In the genomic region with DNA sequence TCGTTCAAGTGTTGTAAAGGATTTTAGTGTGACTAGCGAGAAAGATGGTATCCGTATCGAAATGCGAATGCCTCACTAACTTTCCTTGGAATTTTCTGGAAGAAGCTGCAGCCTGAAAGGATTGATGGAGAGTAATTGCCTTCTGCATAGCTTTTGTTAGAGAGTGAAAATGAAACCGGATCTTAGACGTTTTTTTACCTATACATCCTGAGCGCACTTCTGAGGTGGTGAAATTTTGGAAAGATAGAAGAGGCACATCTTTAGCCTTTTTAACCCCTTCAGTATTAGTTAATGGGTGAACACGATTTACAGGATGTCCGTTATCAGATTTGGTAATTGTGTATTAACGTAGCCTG, we compare ENCODE assay signal across 8 mouse cellular contexts. TPM values are rescaled to one million over a fixed set of nuclear protein-coding genes. Genes with fewer than 3 reads are reported as not detected.
DNase-seq lines count a peak whose midpoint lies in the region; ATAC-seq and TF ChIP-seq lines count a peak whose summit lies in the region.

No protein-coding gene starts in this region.

- H3K4me1 ChIP-seq in kidney, embryonic 16.5 days (ENCODE audit: insufficient read depth, low read length), result peaks cover 27% of the 10 kb centered on the region
- no peaks in the 10 kb centered on the region; the same call in none of the 2 replicates for H3K4me1 ChIP-seq in bone marrow, adult 2 months (ENCODE audit: control insufficient read depth, insufficient read depth, low read length)
- peaks cover 12% of the 10 kb centered on the region for H3K4me1 ChIP-seq in hindbrain, embryonic 12.5 days
- H3K4me1 ChIP-seq in midbrain, embryonic 13.5 days (replicated peaks), result peaks cover 29% of the 10 kb centered on the region

- TF ChIP-seq CTCF in bone marrow, adult 2 months (IDR thresholded peaks at IDR 0.05; ENCODE audit: control insufficient read depth, insufficient read depth, low read length), result no peak

- 19% methylated on average over 11 of the region's 11 CpGs for WGBS in kidney, embryonic 16.5 days
- WGBS in bone marrow, adult 2 months, result 13% methylated on average over 11 of the region's 11 CpGs
- WGBS in hindbrain, embryonic 12.5 days, result 37% methylated on average over 11 of the region's 11 CpGs
- 36% methylated on average over 11 of the region's 11 CpGs for WGBS in midbrain, embryonic 13.5 days

- H3K4me2 ChIP-seq in kidney, embryonic 16.5 days (replicated peaks; ENCODE audit: low read depth, low read length), result peak overlapping the region; percentile 100
- peak overlapping the region; percentile 56 for H3K4me2 ChIP-seq in hindbrain, embryonic 12.5 days (replicated peaks)
- H3K4me2 ChIP-seq in midbrain, embryonic 13.5 days (replicated peaks), result peak overlapping the region; percentile 80

- H3K36me3 ChIP-seq in kidney, embryonic 16.5 days (ENCODE audit: insufficient read depth, low read length), result peaks cover 9% of the 10 kb centered on the region; the same call in 1 of the 2 replicates
- peaks cover 7% of the 10 kb centered on the region for H3K36me3 ChIP-seq in hindbrain, embryonic 12.5 days
- H3K36me3 ChIP-seq in midbrain, embryonic 13.5 days, result peaks cover 20% of the 10 kb centered on the region

- H3K27ac ChIP-seq in kidney, embryonic 16.5 days (ENCODE audit: low read length), result peak overlapping the region; percentile 94
- H3K27ac ChIP-seq in bone marrow, adult 2 months (ENCODE audit: control insufficient read depth, insufficient read depth, low read depth, low read length, poor library complexity), result no peak overlapping the region
- H3K27ac ChIP-seq in hindbrain, embryonic 12.5 days, result peak overlapping the region; percentile 95
- H3K27ac ChIP-seq in midbrain, embryonic 13.5 days, result peak overlapping the region; percentile 93

- TF ChIP-seq POLR2A in bone marrow, adult 2 months (IDR thresholded peaks at IDR 0.05; ENCODE audit: borderline replicate concordance, control insufficient read depth, low read depth, low read length), result no peak

- H3K4me3 ChIP-seq in kidney, embryonic 16.5 days (ENCODE audit: low read length), result peak overlapping the region; percentile 80
- H3K4me3 ChIP-seq in bone marrow, adult 2 months (replicated peaks; ENCODE audit: control insufficient read depth, low read depth, low read length), result peak overlapping the region; percentile 67
- H3K4me3 ChIP-seq in hindbrain, embryonic 12.5 days, result peak overlapping the region; percentile 88
- H3K4me3 ChIP-seq in midbrain, embryonic 13.5 days (replicated peaks), result peak overlapping the region; percentile 81

- peaks cover 9% of the 10 kb centered on the region for H3K9me3 ChIP-seq in kidney, embryonic 16.5 days (ENCODE audit: low read length)
- H3K9me3 ChIP-seq in hindbrain, embryonic 12.5 days (replicated peaks), result peaks cover 6% of the 10 kb centered on the region; the same call in 1 of the 2 replicates
- H3K9me3 ChIP-seq in midbrain, embryonic 13.5 days, result 0 out of 2 replicates have a peak, but pooled peaks cover 5% of the 10 kb centered on the region

- H3K27me3 ChIP-seq in kidney, embryonic 16.5 days (ENCODE audit: insufficient read depth, low read length), result no peaks in the 10 kb centered on the region
- no peaks in the 10 kb centered on the region for H3K27me3 ChIP-seq in hindbrain, embryonic 12.5 days
- H3K27me3 ChIP-seq in midbrain, embryonic 13.5 days, result no peaks in the 10 kb centered on the region

- no peak for ATAC-seq in kidney, embryonic 16.5 days (ENCODE audit: low FRiP score, low TSS enrichment)
- no peak for ATAC-seq in hindbrain, embryonic 12.5 days (ENCODE audit: low FRiP score)
- ATAC-seq in midbrain, embryonic 13.5 days, result no peak
- ATAC-seq in granulocyte monocyte progenitor cell, adult 5-6 weeks (replicated peaks; ENCODE audit: poor library complexity, severe bottlenecking), result no peak

- peak overlapping the region; percentile 98 for H3K9ac ChIP-seq in kidney, embryonic 16.5 days (replicated peaks; ENCODE audit: low read length)
- H3K9ac ChIP-seq in hindbrain, embryonic 12.5 days, result peak overlapping the region; percentile 88
- H3K9ac ChIP-seq in midbrain, embryonic 13.5 days (replicated peaks), result peak overlapping the region; percentile 97

- no peak for DNase-seq in kidney, adult 11 months
- no peak for DNase-seq in right cerebral cortex, postnatal 36 days (ENCODE audit: low spot score in 2 of 2)
- DNase-seq in adrenal gland, postnatal 10 days, result no peak

RNA-seq across cellular contexts. Expression of gene Spin1, which starts 1.1 kb away (rescaled TPM):
- 92.2 and 94.0 TPM in 2 replicates for polyA plus RNA-seq in kidney, embryonic 16.5 days (2015; fragmentation: Nextera tagmentation; extraction: Ambion mirVana)
- polyA plus RNA-seq in bone marrow, adult 2 months (2011; ENCODE audit: insufficient read depth, insufficient read length, low replicate concordance, missing spikeins), result 6.3 and 14.1 TPM in 2 replicates
- 129 and 132 TPM in 2 replicates for polyA plus RNA-seq in hindbrain, embryonic 12.5 days (2016; fragmentation: Nextera tagmentation; extraction: Ambion mirVana)
- 136 and 144 TPM in 2 replicates for polyA plus RNA-seq in midbrain, embryonic 13.5 days (2015; fragmentation: Nextera tagmentation; extraction: Ambion mirVana)
- total RNA-seq in adrenal gland, postnatal 10 days (2021), result 10 to 100 TPM; 63.9 to 68.1 TPM
- 47.2 and 47.7 TPM in 2 replicates for total RNA-seq in granulocyte monocyte progenitor cell, adult 5-6 weeks (2014; fragmentation: Nextera tagmentation)
- total RNA-seq in granulocyte monocyte progenitor cell, adult 5-6 weeks (2017), result 38.5 and 39.7 TPM in 2 replicates
